Mouse (Mus musculus): ENCODE data around the gene Slc10a7. TPM values are rescaled to one million over a fixed set of nuclear protein-coding genes. Genes with fewer than 3 reads are reported as not detected.
A peak's percentile ranks its signal among the peaks of the same experiment; 100 is the strongest.

Slc10a7 gene
- polyA plus RNA-seq, 1 experiment from 2014 or later, result 7.3 TPM

GRCm38 (mm10) chr8:78624738-78625442 is 115.7 kb downstream of the Slc10a7 start:
- no peaks in the 10 kb centered on the region for H3K27me3 ChIP-seq (ENCODE audit: control insufficient read depth, insufficient read depth, low read length)
- H3K9ac ChIP-seq (ENCODE audit: low read length), result no peak overlapping the region
- H3K4me1 ChIP-seq (ENCODE audit: control insufficient read depth, insufficient read depth, low read length), result peaks cover 3% of the 10 kb centered on the region
- no peak overlapping the region for H3K27ac ChIP-seq (ENCODE audit: low read depth, low read length)
- no peak overlapping the region for H3K4me3 ChIP-seq (ENCODE audit: low read depth, low read length)
- H3K36me3 ChIP-seq (ENCODE audit: control insufficient read depth, insufficient read depth, low read length), result no peaks in the 10 kb centered on the region
- WGBS, result 55% methylated on average over 12 of the region's 12 CpGs
- no peak overlapping the region for H3K4me2 ChIP-seq
- no peaks in the 10 kb centered on the region for H3K9me3 ChIP-seq (ENCODE audit: control insufficient read depth, low read length)
- DNase-seq (ENCODE audit: low spot score, missing footprints) (peak; percentile 69), ATAC-seq (ENCODE audit: low FRiP score) (0 out of 2 replicates have a peak, but pooled peaks have one; percentile 24)

DNA sequence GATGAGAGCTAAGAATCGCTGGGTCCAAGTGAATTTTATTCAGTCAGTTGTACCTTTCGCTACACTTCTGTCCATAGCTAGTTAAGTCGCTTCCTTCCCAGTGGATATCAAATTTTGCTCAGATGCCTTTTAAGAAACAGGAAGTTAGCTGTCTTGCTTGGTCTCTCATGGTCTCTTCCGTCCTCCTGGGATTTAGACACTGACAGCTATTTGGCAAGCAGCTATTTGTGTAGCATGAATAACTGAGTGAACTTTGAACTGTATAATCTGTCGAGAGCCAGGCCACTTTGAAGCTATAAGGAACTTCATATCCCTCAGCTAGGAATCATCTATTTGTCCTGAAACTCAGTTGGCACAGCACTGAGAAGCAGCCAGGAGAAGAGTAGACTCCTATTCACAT is 117.5 kb downstream of the Slc10a7 start:
- Histone ChIP-seq H3K4me3 (ENCODE audit: low read depth, low read length) (no peak overlapping the region), H3K9ac (ENCODE audit: low read length) (no peak overlapping the region), H3K36me3 (ENCODE audit: control insufficient read depth, insufficient read depth, low read length) (no peaks in the 10 kb centered on the region), H3K4me1 (ENCODE audit: control insufficient read depth, insufficient read depth, low read length) (peaks cover 3% of the 10 kb centered on the region), H3K4me2 (no peak overlapping the region), H3K27me3 (ENCODE audit: control insufficient read depth, insufficient read depth, low read length) (no peaks in the 10 kb centered on the region), H3K27ac (ENCODE audit: low read depth, low read length) (no peak overlapping the region), H3K9me3 (ENCODE audit: control insufficient read depth, low read length) (no peaks in the 10 kb centered on the region)
- DNase-seq (ENCODE audit: low spot score, missing footprints) (peak; percentile 72), ATAC-seq (ENCODE audit: low FRiP score) (no peak)
- WGBS, result 75% methylated on average over 5 of the region's 5 CpGs

- no peaks in the 10 kb centered on the region for H3K27me3 ChIP-seq (ENCODE audit: control insufficient read depth, insufficient read depth, low read length)
- no peak overlapping the region for H3K9ac ChIP-seq (ENCODE audit: low read length)
- ATAC-seq (ENCODE audit: low FRiP score) (peak; percentile 74), DNase-seq (ENCODE audit: low spot score, missing footprints) (no peak)
- 68% methylated on average over 9 of the region's 9 CpGs for WGBS
- no peak overlapping the region for H3K4me3 ChIP-seq (ENCODE audit: low read depth, low read length)
- H3K36me3 ChIP-seq (ENCODE audit: control insufficient read depth, insufficient read depth, low read length), result no peaks in the 10 kb centered on the region
- H3K27ac ChIP-seq (ENCODE audit: low read depth, low read length), result no peak overlapping the region
- peaks cover 3% of the 10 kb centered on the region for H3K4me1 ChIP-seq (ENCODE audit: control insufficient read depth, insufficient read depth, low read length)
- H3K9me3 ChIP-seq (ENCODE audit: control insufficient read depth, low read length), result no peaks in the 10 kb centered on the region
- H3K4me2 ChIP-seq, result no peak overlapping the region
Measured at GRCm38 (mm10) chr8:78627793-78628192, 118.6 kb downstream of the Slc10a7 start.

DNA sequence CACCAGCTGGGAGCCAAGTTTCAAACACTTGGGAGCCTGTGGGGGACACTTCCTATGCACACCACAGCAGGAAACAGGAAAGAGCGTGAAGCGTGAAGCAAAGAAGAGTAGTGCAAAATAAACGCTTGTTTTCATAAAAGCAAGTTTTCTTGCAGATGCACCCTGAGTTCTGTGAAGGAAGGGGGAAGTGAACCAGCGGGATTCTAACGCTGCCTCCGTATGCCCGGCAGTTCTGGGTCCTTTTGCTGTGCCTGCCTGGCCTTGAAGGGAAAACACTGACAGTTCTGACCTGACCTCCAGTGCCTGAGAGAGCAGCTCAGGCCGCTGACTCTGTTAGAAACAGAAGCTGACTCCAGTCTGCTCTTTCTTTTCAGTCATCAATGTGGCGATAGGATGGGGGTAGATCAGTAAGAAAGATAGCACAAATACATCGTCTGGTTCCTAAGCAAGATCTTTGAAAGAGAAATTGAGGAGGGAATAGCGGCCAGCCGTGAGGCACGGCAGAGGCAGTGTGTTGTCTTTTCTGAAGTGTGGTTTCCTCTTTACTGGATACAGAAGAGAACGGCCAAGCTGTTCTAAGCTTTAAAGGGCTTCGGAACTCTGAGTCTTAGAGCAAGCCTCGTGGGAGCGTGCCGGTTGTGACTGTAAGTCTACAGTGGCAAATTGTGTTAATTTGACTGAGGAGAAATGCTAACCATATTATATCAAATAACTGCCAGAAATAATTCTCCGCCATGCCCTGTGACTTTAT is 121.4 kb downstream of the Slc10a7 start:
- H3K36me3 ChIP-seq (ENCODE audit: control insufficient read depth, insufficient read depth, low read length), result no peaks in the 10 kb centered on the region
- H3K27me3 ChIP-seq (ENCODE audit: control insufficient read depth, insufficient read depth, low read length), result no peaks in the 10 kb centered on the region
- no peak overlapping the region for H3K9ac ChIP-seq (ENCODE audit: low read length)
- no peak for ATAC-seq (ENCODE audit: low FRiP score)
- H3K4me2 ChIP-seq, result no peak overlapping the region
- DNase-seq (ENCODE audit: low spot score, missing footprints), result no peak
- peaks cover 13% of the 10 kb centered on the region; the same call in 1 of the 2 replicates for H3K4me1 ChIP-seq (ENCODE audit: control insufficient read depth, insufficient read depth, low read length)
- H3K27ac ChIP-seq (ENCODE audit: low read depth, low read length), result no peak overlapping the region; the same call in 1 of the 2 replicates
- H3K9me3 ChIP-seq (ENCODE audit: control insufficient read depth, low read length), result no peaks in the 10 kb centered on the region
- H3K4me3 ChIP-seq (ENCODE audit: low read depth, low read length), result no peak overlapping the region
- 61% methylated on average over 19 of the region's 19 CpGs for WGBS

GRCm38 (mm10) chr8:78633012-78633411 is 123.9 kb downstream of the Slc10a7 start:
- peaks cover 13% of the 10 kb centered on the region; the same call in 1 of the 2 replicates for H3K4me1 ChIP-seq (ENCODE audit: control insufficient read depth, insufficient read depth, low read length)
- no peak for ATAC-seq (ENCODE audit: low FRiP score)
- no peak for DNase-seq (ENCODE audit: low spot score, missing footprints)

GRCm38 (mm10) chr8:78634018-78634417 is 124.9 kb downstream of the Slc10a7 start:
- Histone ChIP-seq H3K4me1 (ENCODE audit: control insufficient read depth, insufficient read depth, low read length) (peaks cover 13% of the 10 kb centered on the region; the same call in 1 of the 2 replicates), H3K27ac (ENCODE audit: low read depth, low read length) (no peak overlapping the region; the same call in 1 of the 2 replicates), H3K9me3 (ENCODE audit: control insufficient read depth, low read length) (no peaks in the 10 kb centered on the region; the same call in 1 of the 2 replicates), H3K27me3 (ENCODE audit: control insufficient read depth, insufficient read depth, low read length) (no peaks in the 10 kb centered on the region), H3K36me3 (ENCODE audit: control insufficient read depth, insufficient read depth, low read length) (no peaks in the 10 kb centered on the region), H3K9ac (ENCODE audit: low read length) (no peak overlapping the region), H3K4me2 (no peak overlapping the region), H3K4me3 (ENCODE audit: low read depth, low read length) (no peak overlapping the region)
- 77% methylated on average over 3 of the region's 3 CpGs for WGBS
- ATAC-seq (ENCODE audit: low FRiP score) (no peak), DNase-seq (ENCODE audit: low spot score, missing footprints) (no peak)

More at GRCm38 (mm10) chr8:78633012-78633411, 123.9 kb downstream of the Slc10a7 start:
- no peak overlapping the region for H3K4me3 ChIP-seq (ENCODE audit: low read depth, low read length)
- H3K4me2 ChIP-seq, result no peak overlapping the region
- H3K36me3 ChIP-seq (ENCODE audit: control insufficient read depth, insufficient read depth, low read length), result no peaks in the 10 kb centered on the region
- no peak overlapping the region for H3K9ac ChIP-seq (ENCODE audit: low read length)
- no peaks in the 10 kb centered on the region for H3K27me3 ChIP-seq (ENCODE audit: control insufficient read depth, insufficient read depth, low read length)
- H3K27ac ChIP-seq (ENCODE audit: low read depth, low read length), result no peak overlapping the region
- H3K9me3 ChIP-seq (ENCODE audit: control insufficient read depth, low read length), result no peaks in the 10 kb centered on the region
- WGBS, result 37% methylated on average over 12 of the region's 12 CpGs

DNA sequence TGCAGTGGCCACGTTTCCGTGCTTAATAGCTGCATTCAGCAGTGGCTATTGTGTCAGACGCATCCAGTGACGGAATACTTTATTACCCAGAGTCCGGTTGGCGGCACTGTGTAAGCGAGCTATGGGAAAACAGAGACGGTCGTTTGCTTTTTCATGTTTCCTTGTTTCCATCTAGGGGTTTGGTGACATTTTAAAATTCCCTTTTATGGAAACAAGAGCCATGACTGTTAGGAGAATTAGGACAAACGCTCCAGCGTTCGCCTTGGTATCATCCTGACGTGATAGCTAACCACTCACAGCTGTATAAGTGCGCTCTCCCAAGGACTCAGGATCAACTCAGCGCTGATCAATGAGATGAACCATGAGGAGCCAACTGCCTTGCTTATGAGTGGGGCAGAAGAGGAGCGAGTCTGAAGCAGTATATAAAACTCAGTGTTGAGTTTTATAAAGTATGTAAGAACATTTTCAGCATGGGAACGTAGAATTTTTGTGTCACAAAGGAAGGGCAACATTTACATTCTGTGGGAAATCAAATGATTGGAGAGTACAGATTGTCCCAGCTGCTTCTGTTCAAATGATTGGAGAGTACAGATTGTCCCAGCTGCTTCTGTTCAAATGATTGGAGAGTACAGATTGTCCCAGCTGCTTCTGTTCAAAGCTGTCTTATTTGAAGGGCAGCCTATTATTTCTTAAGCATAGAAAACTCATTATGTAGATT is 125.5 kb downstream of the Slc10a7 start:
- Histone ChIP-seq H3K36me3 (ENCODE audit: control insufficient read depth, insufficient read depth, low read length) (no peaks in the 10 kb centered on the region), H3K4me1 (ENCODE audit: control insufficient read depth, insufficient read depth, low read length) (peaks cover 13% of the 10 kb centered on the region; the same call in 1 of the 2 replicates), H3K27me3 (ENCODE audit: control insufficient read depth, insufficient read depth, low read length) (no peaks in the 10 kb centered on the region), H3K27ac (ENCODE audit: low read depth, low read length) (peak overlapping the region; percentile 27; the same call in 1 of the 2 replicates), H3K9ac (ENCODE audit: low read length) (no peak overlapping the region), H3K4me2 (no peak overlapping the region), H3K9me3 (ENCODE audit: control insufficient read depth, low read length) (no peaks in the 10 kb centered on the region; the same call in 1 of the 2 replicates), H3K4me3 (ENCODE audit: low read depth, low read length) (no peak overlapping the region)
- WGBS, result 68% methylated on average over 17 of the region's 17 CpGs
- no peak for DNase-seq (ENCODE audit: low spot score, missing footprints)
- ATAC-seq (ENCODE audit: low FRiP score), result peak; percentile 73; the same call in 1 of the 2 replicates

- no peak overlapping the region for H3K9ac ChIP-seq (ENCODE audit: low read length)
- DNase-seq (ENCODE audit: low spot score, missing footprints) (no peak), ATAC-seq (ENCODE audit: low FRiP score) (no peak)
- no peaks in the 10 kb centered on the region for H3K36me3 ChIP-seq (ENCODE audit: control insufficient read depth, insufficient read depth, low read length)
- no peak overlapping the region for H3K4me2 ChIP-seq
- no peaks in the 10 kb centered on the region for H3K27me3 ChIP-seq (ENCODE audit: control insufficient read depth, insufficient read depth, low read length)
- no peak overlapping the region for H3K27ac ChIP-seq (ENCODE audit: low read depth, low read length)
- WGBS, result 78% methylated on average over 8 of the region's 8 CpGs
- no peaks in the 10 kb centered on the region; the same call in 1 of the 2 replicates for H3K9me3 ChIP-seq (ENCODE audit: control insufficient read depth, low read length)
- no peak overlapping the region for H3K4me3 ChIP-seq (ENCODE audit: low read depth, low read length)
- H3K4me1 ChIP-seq (ENCODE audit: control insufficient read depth, insufficient read depth, low read length), result peaks cover 13% of the 10 kb centered on the region; the same call in 1 of the 2 replicates
Measured at GRCm38 (mm10) chr8:78635241-78635771, 126.2 kb downstream of the Slc10a7 start.
